Mouse (Mus musculus) CH12.LX (cell line): ENCODE results near the gene Sh3rf1. TPM values are rescaled to one million over a fixed set of nuclear protein-coding genes. Genes with fewer than 3 reads are reported as not detected.

Experiments
- DNase-seq: peaks from one replicate; pipeline ENCODE4 v3.0.0-alpha.2; 2013; ENCODE audit errors: extremely low read depth
- H3K27ac ChIP-seq: 2 replicates; pipeline ENCODE4 v1.5.1; 2012; ENCODE audit warnings: low read depth, mild to moderate bottlenecking, control low read depth, moderate library complexity; ENCODE audit not compliant: insufficient read depth
- H3K27me3 ChIP-seq: replicated peaks from 2 replicates; pipeline ENCODE3; 2012; ENCODE audit warnings: inconsistent platforms
- H3K36me3 ChIP-seq, 2 experiments: replicated peaks in 1 of 2; 2 replicates each; pipeline versions ENCODE3 to v1.6.1; 2012; ENCODE audit warnings: inconsistent platforms in 1 of 2, low read length in 1 of 2, mild to moderate bottlenecking in 1 of 2, mixed read lengths in 1 of 2, moderate library complexity in 1 of 2; ENCODE audit not compliant: control insufficient read depth in 1 of 2, insufficient read depth in 1 of 2
- H3K4me1 ChIP-seq, 2 experiments: 2 replicates each; pipeline ENCODE4 v1.6.1; 2012; ENCODE audit warnings: inconsistent platforms in 1 of 2, moderate library complexity in 1 of 2; ENCODE audit not compliant: insufficient read depth in 2 of 2, control insufficient read depth in 1 of 2
- H3K4me2 ChIP-seq: 2 replicates; pipeline ENCODE4 v1.6.1; 2012; ENCODE audit warnings: low read depth, mild to moderate bottlenecking, control low read depth; ENCODE audit not compliant: poor library complexity, insufficient read depth, severe bottlenecking
- H3K4me3 ChIP-seq, 3 experiments: fragments of 150-350 bp in 1 of 3; sonication (generic) in 1 of 3; replicated peaks in 1 of 3; 2 replicates each; pipeline versions ENCODE3 to v1.5.1; 2011 to 2012; ENCODE audit warnings: low read depth in 2 of 3, low read length in 2 of 3, mild to moderate bottlenecking in 2 of 3, moderate library complexity in 2 of 3, control low read depth in 1 of 3, improper control_type of control experiment in 1 of 3, inconsistent platforms in 1 of 3, mixed read lengths in 1 of 3; ENCODE audit not compliant: poor library complexity in 1 of 3
- H3K79me2 ChIP-seq: replicated peaks from 2 replicates; pipeline ENCODE4 v1.6.1; 2012; ENCODE audit warnings: mild to moderate bottlenecking, moderate library complexity; ENCODE audit not compliant: control insufficient read depth, poor library complexity, insufficient read depth, severe bottlenecking; ENCODE audit errors: extremely low read depth
- H3K9ac ChIP-seq: 2 replicates; pipeline ENCODE4 v1.6.1; 2012; ENCODE audit warnings: low read depth, mild to moderate bottlenecking, control low read depth, moderate library complexity; ENCODE audit not compliant: insufficient read depth
- H3K9me3 ChIP-seq: replicated peaks from 2 replicates; pipeline ENCODE3; 2012; ENCODE audit warnings: low read length, inconsistent platforms, mixed read lengths
- CTCF ChIP-seq, 2 experiments: IDR thresholded peaks in 1 of 2; conservative IDR thresholded peaks in 1 of 2; 2 replicates each; pipeline ENCODE4 v1.5.1; 2011 to 2012; ENCODE audit warnings: low read depth in 2 of 2, low read length in 2 of 2, improper control_type of control experiment in 1 of 2, inconsistent platforms in 1 of 2, mild to moderate bottlenecking in 1 of 2, moderate library complexity in 1 of 2
- EP300 ChIP-seq: IDR thresholded peaks from 2 replicates; pipeline ENCODE4 v1.6.1; 2011; ENCODE audit warnings: low read length, improper control_type of control experiment
- ETS1 ChIP-seq: conservative IDR thresholded peaks from 2 replicates; pipeline ENCODE4 v1.6.1; 2012; ENCODE audit warnings: low read depth, mild to moderate bottlenecking, inconsistent platforms, low read length, improper control_type of control experiment, moderate library complexity
- GABPA ChIP-seq: IDR thresholded peaks from 2 replicates; pipeline ENCODE4 v1.6.1; 2012; ENCODE audit warnings: low read depth, low read length, improper control_type of control experiment, inconsistent platforms; ENCODE audit not compliant: insufficient replicate concordance
- HCFC1 ChIP-seq: IDR thresholded peaks from 2 replicates; pipeline ENCODE4 v1.6.1; 2012; ENCODE audit warnings: low read depth, mild to moderate bottlenecking, inconsistent platforms, low read length, improper control_type of control experiment
- IRF4 ChIP-seq: IDR thresholded peaks from 2 replicates; pipeline ENCODE4 v1.6.1; 2014; ENCODE audit warnings: low read depth, mild to moderate bottlenecking, inconsistent platforms, low read length, improper control_type of control experiment
- JUN ChIP-seq: IDR thresholded peaks from 2 replicates; pipeline ENCODE4 v1.6.1; 2011; ENCODE audit warnings: low read depth, mild to moderate bottlenecking, low read length, improper control_type of control experiment, moderate library complexity; ENCODE audit not compliant: insufficient read depth
- KAT2A ChIP-seq: IDR thresholded peaks from 2 replicates; pipeline ENCODE4 v1.6.1; 2012; ENCODE audit warnings: low read length, improper control_type of control experiment, inconsistent platforms; ENCODE audit not compliant: insufficient replicate concordance
- MAFK ChIP-seq: IDR thresholded peaks from 2 replicates; pipeline ENCODE4 v1.6.1; 2011; ENCODE audit warnings: low read length, improper control_type of control experiment; ENCODE audit not compliant: insufficient replicate concordance
- MAZ ChIP-seq: IDR thresholded peaks from 2 replicates; pipeline ENCODE4 v1.6.1; 2012; ENCODE audit warnings: low read depth, mild to moderate bottlenecking, inconsistent platforms, low read length, improper control_type of control experiment, moderate library complexity
- MEF2A ChIP-seq: IDR thresholded peaks from 2 replicates; pipeline ENCODE4 v1.6.1; 2014; ENCODE audit warnings: low read depth, mild to moderate bottlenecking, inconsistent platforms, low read length, improper control_type of control experiment, borderline replicate concordance
- MYC ChIP-seq: IDR thresholded peaks from 2 replicates; pipeline ENCODE4 v1.6.1; 2011; ENCODE audit warnings: low read depth, mild to moderate bottlenecking, improper control_type of control experiment, low read length
- NRF1 ChIP-seq: IDR thresholded peaks from 2 replicates; pipeline ENCODE4 v1.6.1; 2014; ENCODE audit warnings: low read depth, mild to moderate bottlenecking, inconsistent platforms, low read length, improper control_type of control experiment, moderate library complexity
- POLR2AphosphoS2 ChIP-seq: IDR thresholded peaks from 2 replicates; pipeline ENCODE4 v1.6.1; 2011; ENCODE audit warnings: low read depth, low read length, improper control_type of control experiment
- RCOR1 ChIP-seq: conservative IDR thresholded peaks from 2 replicates; pipeline ENCODE4 v1.6.1; 2012; ENCODE audit warnings: low read depth, mild to moderate bottlenecking, inconsistent platforms, low read length, improper control_type of control experiment
- SMC3 ChIP-seq: IDR thresholded peaks from 2 replicates; pipeline ENCODE4 v1.6.1; 2011; ENCODE audit warnings: low read depth, low read length, improper control_type of control experiment
- UBTF ChIP-seq: IDR thresholded peaks from 2 replicates; pipeline ENCODE4 v1.6.1; 2012; ENCODE audit warnings: low read depth, mild to moderate bottlenecking, inconsistent platforms, low read length, improper control_type of control experiment, moderate library complexity
- USF2 ChIP-seq: conservative IDR thresholded peaks from 2 replicates; pipeline ENCODE4 v1.6.1; 2011; ENCODE audit warnings: low read depth, low read length, improper control_type of control experiment
- ZKSCAN1 ChIP-seq: IDR thresholded peaks from 2 replicates; pipeline ENCODE4 v1.6.1; 2012; ENCODE audit warnings: low read depth, inconsistent platforms, low read length, improper control_type of control experiment, borderline replicate concordance
- ZNF384 ChIP-seq: IDR thresholded peaks from 2 replicates; pipeline ENCODE4 v1.6.1; 2012; ENCODE audit warnings: low read depth, low read length, improper control_type of control experiment, inconsistent platforms
- dilution Hi-C: fragments of 300-500 bp; cut with MboI; formaldehyde crosslinking; loops from 2 replicates; pipeline ENCODE4 v1.14.3; 2020; ENCODE audit warnings: low sequenced_read_pairs; ENCODE audit not compliant: extremely low pct_unique_long_range_greater_than_20kb, extremely low pct_ligation_motif_present
- in situ Hi-C: fragments of 300-500 bp; cut with MboI; formaldehyde crosslinking; loops from 3 replicates; pipeline ENCODE4 v1.14.3; 2019; ENCODE audit warnings: low sequenced_read_pairs, low pct_ligation_motif_present, low pct_unique_long_range_greater_than_20kb, mixed read lengths
- polyA plus RNA-seq: library from polyadenylated mRNA; unstranded; fragments of >175 nt; gene quantifications from 2 replicates; pipeline ENCODE4 v1.2.1, GENCODE M21; 2012; ENCODE audit warnings: low read depth; ENCODE audit not compliant: insufficient read length
- total RNA-seq, 2 experiments: library from RNA; depleted of rRNA; stranded (reverse); fragments of 300-350 nt in 1 of 2; fragments of >200 nt in 1 of 2; gene quantifications; 2 replicates each; pipeline ENCODE4 v1.2.3; 2012 to 2014

The Sh3rf1 gene
- total and polyA plus RNA-seq, 3 experiments, result 6.0 to 16.8 (median 10.6) TPM

GRCm38 (mm10) chr8:61348518-61348917 is 124.8 kb downstream of the Sh3rf1 start:
- Histone ChIP-seq H3K27ac (no peak overlapping the region), H3K9ac (no peak overlapping the region), H3K36me3 (peaks cover 19 to 52% of the 10 kb centered on the region in 2 experiments)
- no peak for TF ChIP-seq GABPA
- no peak for TF ChIP-seq SMC3
- no peak for TF ChIP-seq UBTF
- no peak for TF ChIP-seq MAFK
- TF ChIP-seq EP300, result no peak
- TF ChIP-seq MYC, result no peak
- TF ChIP-seq USF2, result no peak
- no peak for TF ChIP-seq CTCF (conservative IDR thresholded peaks at IDR 0.05 in 1 of 2, IDR thresholded peaks at IDR 0.05 in 1 of 2; ENCODE audit: low read depth in 2 of 2, low read length in 2 of 2)
- TF ChIP-seq, all 38 proteins: peak for 0
- dilution Hi-C loops (no loop called here), in situ Hi-C loops (no loop called here)
- no peaks in the 10 kb centered on the region for H3K27me3 ChIP-seq
- no peaks in the 10 kb centered on the region for H3K79me2 ChIP-seq
- no peaks in the 10 kb centered on the region for H3K9me3 ChIP-seq
- no peak for DNase-seq
- peaks cover 10 to 22% of the 10 kb centered on the region in 2 experiments for H3K4me1 ChIP-seq
- H3K4me3 ChIP-seq, result no peak overlapping the region
- H3K4me2 ChIP-seq, result no peak overlapping the region

DNA sequence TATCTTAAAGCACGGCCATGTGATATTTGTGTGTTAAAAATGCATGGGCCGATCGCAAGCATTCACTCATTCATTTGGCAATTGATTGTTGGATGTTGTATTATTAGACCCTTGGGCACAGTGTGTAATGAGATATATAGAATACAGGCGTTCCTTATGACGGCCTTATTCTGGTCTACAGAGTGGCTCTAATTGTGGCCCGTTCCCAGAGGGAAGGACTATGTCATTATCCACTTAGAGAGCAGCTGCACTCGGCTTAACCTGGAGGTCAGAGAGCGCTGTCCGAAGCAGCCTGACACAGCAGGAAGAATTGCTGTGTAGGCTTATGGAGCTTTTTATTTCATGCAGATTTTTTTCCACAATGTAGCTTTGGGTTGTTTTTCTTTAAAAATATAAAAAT is 126.8 kb downstream of the Sh3rf1 start:
- in situ Hi-C loops, result loop anchor here (10.0 kb wide), 1 partner anchor 126 kb away; the partner anchor contains the start of gene Sh3rf1
- no peaks in the 10 kb centered on the region for H3K9me3 ChIP-seq
- no peak for TF ChIP-seq CTCF (conservative IDR thresholded peaks at IDR 0.05 in 1 of 2, IDR thresholded peaks at IDR 0.05 in 1 of 2; ENCODE audit: low read depth in 2 of 2, low read length in 2 of 2)
- no peak for TF ChIP-seq IRF4
- no peak for TF ChIP-seq EP300
- no peak for TF ChIP-seq JUN
- no peak for TF ChIP-seq ETS1
- TF ChIP-seq RCOR1, result no peak
- TF ChIP-seq ZKSCAN1, result no peak
- no peak for TF ChIP-seq ZNF384
- TF ChIP-seq POLR2AphosphoS2, result no peak
- no peak for TF ChIP-seq UBTF
- no peak for TF ChIP-seq MAZ
- TF ChIP-seq KAT2A, result no peak
- no peak for TF ChIP-seq NRF1
- TF ChIP-seq HCFC1, result no peak
- TF ChIP-seq MEF2A, result no peak
- H3K36me3 ChIP-seq, result peaks cover 22 to 62% of the 10 kb centered on the region in 2 experiments
- peaks cover 10 to 23% of the 10 kb centered on the region in 2 experiments for H3K4me1 ChIP-seq
- dilution Hi-C loops, result no loop called here
- no peak overlapping the region for H3K9ac ChIP-seq
- no peak overlapping the region for H3K27ac ChIP-seq
- H3K79me2 ChIP-seq, result no peaks in the 10 kb centered on the region
- H3K4me2 ChIP-seq, result no peak overlapping the region
- no peak overlapping the region for H3K4me3 ChIP-seq
- H3K27me3 ChIP-seq, result no peaks in the 10 kb centered on the region
- DNase-seq, result no peak
